Mouse (Mus musculus) forebrain, embryonic 11.5 days (tissue): ENCODE measurements around the gene Foxo4. TPM values are rescaled to one million over a fixed set of nuclear protein-coding genes. Genes with fewer than 3 reads are reported as not detected.

ENCODE experiments used
- ATAC-seq: fragments of 200-750 bp; cut with Nextera tagmentation; replicated peaks from 2 replicates; pipeline ENCODE4 v1.8.0; 2017; ENCODE audit warnings: moderate TSS enrichment; ENCODE audit not compliant: low FRiP score
- DNase-seq: peaks from one replicate; pipeline ENCODE4 v3.0.0-alpha.2; 2017; ENCODE audit warnings: low spot score
- H3K27ac ChIP-seq: fragments of 300-500 bp; sonication (generic); 2 replicates; pipeline ENCODE4 v1.5.1; 2014; ENCODE audit warnings: low read depth, low read length
- H3K27me3 ChIP-seq: fragments of 300-500 bp; sonication (generic); 2 replicates; pipeline ENCODE4 v1.6.1; 2014; ENCODE audit warnings: mild to moderate bottlenecking, low read length, mixed read lengths; ENCODE audit not compliant: control insufficient read depth, insufficient read depth
- H3K36me3 ChIP-seq: fragments of 300-500 bp; sonication (generic); 2 replicates; pipeline ENCODE4 v1.6.1; 2014; ENCODE audit warnings: mild to moderate bottlenecking, low read length, moderate library complexity, mixed read lengths; ENCODE audit not compliant: control insufficient read depth, insufficient read depth
- H3K4me1 ChIP-seq: fragments of 300-500 bp; sonication (generic); replicated peaks from 2 replicates; pipeline ENCODE4 v1.6.1; 2014; ENCODE audit warnings: low read length, mixed read lengths; ENCODE audit not compliant: control insufficient read depth, insufficient read depth
- H3K4me2 ChIP-seq: fragments of 300-500 bp; sonication (generic); 2 replicates; pipeline ENCODE4 v1.6.1; 2014; ENCODE audit warnings: low read depth, mild to moderate bottlenecking, low read length, moderate library complexity, mixed read lengths; ENCODE audit not compliant: severe bottlenecking
- H3K4me3 ChIP-seq: fragments of 300-500 bp; sonication (generic); 2 replicates; pipeline ENCODE4 v1.5.1; 2014; ENCODE audit warnings: low read depth, low read length
- H3K9ac ChIP-seq: fragments of 300-500 bp; sonication (generic); 2 replicates; pipeline ENCODE4 v1.6.1; 2014; ENCODE audit warnings: low read length
- H3K9me3 ChIP-seq: fragments of 300-500 bp; sonication (generic); 2 replicates; pipeline ENCODE4 v1.6.1; 2016; ENCODE audit warnings: low read length, mixed read lengths; ENCODE audit not compliant: control insufficient read depth
- WGBS: fragments of 180-500 bp; shearing (Covaris S2); extraction: QIAGEN DNeasy Blood & Tissue Kit; methylation state at CpG from one replicate; pipeline ENCODE4 v1.1.7; 2014; 5-methylcytosine and 5-hydroxymethylcytosine counted together
- polyA plus RNA-seq: library from polyadenylated mRNA; unstranded; fragments of >200 nt; fragmentation: Nextera tagmentation; extraction: Ambion mirVana; gene quantifications from 2 replicates; pipeline ENCODE4 v1.2.1, GENCODE M21; 2014

Gene Foxo4
- polyA plus RNA-seq, 1 experiment from 2014 or later = 1.3 TPM

DNA sequence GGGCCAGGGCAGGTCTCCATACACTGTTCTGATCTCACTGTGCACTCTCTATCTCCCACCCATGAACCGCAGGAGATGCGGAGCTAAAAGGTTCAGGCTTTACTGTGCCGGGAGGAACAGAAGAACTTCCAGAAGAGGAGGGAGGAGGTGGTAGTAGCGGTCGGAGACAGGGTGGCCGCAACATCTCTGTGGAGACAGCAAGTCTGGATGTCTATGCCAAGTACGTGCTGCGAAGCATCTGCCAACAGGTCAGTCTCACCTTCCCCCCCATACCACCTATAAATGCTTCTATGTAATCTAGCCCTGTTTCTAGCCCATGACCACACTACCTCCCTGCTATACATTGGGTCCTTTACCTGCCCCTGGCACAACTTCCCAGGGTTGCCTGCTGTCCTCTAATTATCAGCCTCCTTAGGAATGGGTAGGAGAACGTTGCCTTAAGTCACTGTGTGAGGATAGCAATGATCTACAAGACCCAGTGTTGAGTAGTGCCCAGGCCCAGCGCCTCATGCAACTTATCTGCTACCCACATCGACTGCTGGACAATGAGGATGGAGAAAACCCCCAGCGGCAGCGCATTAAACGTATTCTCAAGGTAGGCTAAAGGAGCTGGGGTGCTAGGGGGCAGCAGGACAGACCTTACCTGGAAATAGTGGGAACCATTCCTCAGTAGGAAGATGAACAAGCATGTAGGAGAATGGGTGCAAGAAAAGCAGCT lies 31.8 kb downstream of the Foxo4 start:
- no peaks in the 10 kb centered on the region for H3K4me1 ChIP-seq
- H3K36me3 ChIP-seq = peaks cover 4% of the 10 kb centered on the region; the same call in 1 of the 2 replicates
- no peaks in the 10 kb centered on the region for H3K9me3 ChIP-seq
- no peak overlapping the region for H3K27ac ChIP-seq
- ATAC-seq = no peak
- H3K4me2 ChIP-seq = no peak overlapping the region
- H3K4me3 ChIP-seq = no peak overlapping the region
- no peak for DNase-seq
- no peak overlapping the region for H3K9ac ChIP-seq
- WGBS = 92% methylated on average over 14 of the region's 14 CpGs
- H3K27me3 ChIP-seq = no peaks in the 10 kb centered on the region; the same call in 1 of the 2 replicates

DNA sequence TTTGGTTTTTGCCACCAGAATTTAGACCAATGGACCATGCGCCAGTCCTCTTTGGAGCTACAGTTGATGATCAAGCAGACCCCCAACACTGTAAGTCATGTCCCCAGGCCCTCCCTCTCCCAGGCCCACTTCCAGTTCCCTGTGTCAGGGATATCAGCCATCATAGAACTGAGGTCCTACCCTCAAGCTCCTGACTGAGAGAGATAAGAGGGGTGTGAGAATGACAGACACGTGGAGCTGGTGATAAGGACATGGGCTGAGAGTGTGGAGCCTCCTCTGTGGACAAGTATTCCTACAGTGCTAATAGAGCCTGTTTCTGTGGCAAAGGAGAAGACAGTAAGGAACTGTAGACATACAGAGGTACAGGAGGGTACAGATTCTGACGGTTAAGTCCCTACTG lies 33.2 kb downstream of the Foxo4 start:
- 81% methylated on average over 3 of the region's 3 CpGs for WGBS
- Histone ChIP-seq H3K27me3 (no peaks in the 10 kb centered on the region; the same call in 1 of the 2 replicates), H3K4me2 (no peak overlapping the region), H3K36me3 (peaks cover 4% of the 10 kb centered on the region; the same call in 1 of the 2 replicates), H3K4me1 (no peaks in the 10 kb centered on the region), H3K4me3 (no peak overlapping the region), H3K9ac (no peak overlapping the region), H3K9me3 (no peaks in the 10 kb centered on the region), H3K27ac (no peak overlapping the region)
- ATAC-seq = no peak
- DNase-seq = no peak

DNA sequence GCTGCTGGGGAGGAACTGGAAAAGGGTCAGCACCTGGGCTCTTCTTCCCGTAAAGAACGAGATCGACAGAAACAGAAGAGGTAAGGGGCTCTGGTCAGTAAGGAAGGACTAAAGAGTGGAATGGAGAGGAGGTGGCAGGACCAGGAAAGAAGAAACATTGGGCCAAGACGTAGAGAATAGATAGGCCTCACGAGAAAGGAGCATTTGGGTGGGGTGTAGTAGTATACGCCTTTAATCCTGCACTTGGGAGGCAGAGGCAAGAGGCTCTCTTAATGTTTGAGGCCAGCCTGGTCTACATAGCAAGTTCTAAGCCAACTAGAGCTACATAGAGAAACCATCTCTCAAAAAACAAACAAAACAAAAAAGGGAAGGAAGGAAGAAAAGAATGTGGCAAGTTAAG lies 34.1 kb downstream of the Foxo4 start:
- Histone ChIP-seq H3K4me3 (no peak overlapping the region), H3K27ac (no peak overlapping the region), H3K4me2 (no peak overlapping the region), H3K9ac (no peak overlapping the region), H3K9me3 (no peaks in the 10 kb centered on the region), H3K27me3 (no peaks in the 10 kb centered on the region; the same call in 1 of the 2 replicates), H3K36me3 (peaks cover 3% of the 10 kb centered on the region; the same call in 1 of the 2 replicates), H3K4me1 (no peaks in the 10 kb centered on the region)
- ATAC-seq (no peak), DNase-seq (no peak)
- 88% methylated on average over 6 of the region's 6 CpGs for WGBS

DNA sequence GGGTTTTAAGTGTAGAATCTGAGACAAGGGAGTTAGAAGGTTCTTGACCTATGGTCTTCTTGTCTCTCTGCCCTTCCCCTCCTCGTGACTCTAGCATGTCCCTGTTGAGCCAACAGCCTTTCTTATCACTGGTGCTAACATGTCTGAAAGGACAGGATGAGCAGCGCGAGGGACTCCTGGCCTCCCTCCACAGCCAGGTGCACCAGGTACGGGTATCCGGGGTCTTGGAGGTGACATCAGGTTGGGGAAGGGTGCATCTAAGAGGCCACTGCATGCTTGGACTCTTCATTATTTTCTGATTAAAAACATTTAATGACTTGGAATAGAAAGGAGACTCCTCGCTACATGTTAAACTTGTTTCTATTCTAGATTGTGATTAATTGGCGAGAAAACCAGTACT lies 34.7 kb downstream of the Foxo4 start:
- H3K9me3 ChIP-seq = no peaks in the 10 kb centered on the region
- no peak overlapping the region for H3K4me3 ChIP-seq
- WGBS = 91% methylated on average over 7 of the region's 7 CpGs
- no peak overlapping the region for H3K4me2 ChIP-seq
- DNase-seq (no peak), ATAC-seq (no peak)
- H3K27ac ChIP-seq = no peak overlapping the region
- no peak overlapping the region for H3K9ac ChIP-seq
- peaks cover 2% of the 10 kb centered on the region; the same call in 1 of the 2 replicates for H3K36me3 ChIP-seq
- H3K27me3 ChIP-seq = no peaks in the 10 kb centered on the region; the same call in 1 of the 2 replicates
- H3K4me1 ChIP-seq = no peaks in the 10 kb centered on the region

DNA sequence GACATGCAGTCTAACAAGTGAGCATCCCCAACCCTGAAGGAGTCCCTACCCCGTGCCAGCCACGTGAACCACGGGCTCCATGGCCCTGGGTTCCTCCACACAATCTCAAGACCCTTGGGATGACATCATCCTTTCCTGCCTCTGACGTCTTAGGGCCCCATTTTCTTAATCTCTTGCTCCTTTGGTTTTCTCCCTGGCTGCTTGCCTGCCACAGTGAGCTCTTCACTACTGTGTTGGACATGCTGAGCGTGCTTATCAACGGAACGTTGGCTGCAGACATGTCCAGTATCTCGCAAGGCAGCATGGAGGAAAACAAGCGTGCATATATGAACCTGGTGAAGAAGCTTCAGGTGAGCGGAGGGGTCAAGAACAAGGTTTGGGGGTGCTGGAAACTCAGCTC lies 35.8 kb downstream of the Foxo4 start:
- no peak for DNase-seq
- ATAC-seq = no peak
- Histone ChIP-seq H3K27me3 (no peaks in the 10 kb centered on the region; the same call in 1 of the 2 replicates), H3K4me3 (no peak overlapping the region), H3K27ac (no peak overlapping the region), H3K4me2 (no peak overlapping the region), H3K9me3 (no peaks in the 10 kb centered on the region), H3K36me3 (peaks cover 2% of the 10 kb centered on the region; the same call in 1 of the 2 replicates), H3K9ac (no peak overlapping the region), H3K4me1 (no peaks in the 10 kb centered on the region)
- WGBS = 91% methylated on average over 10 of the region's 10 CpGs

DNA sequence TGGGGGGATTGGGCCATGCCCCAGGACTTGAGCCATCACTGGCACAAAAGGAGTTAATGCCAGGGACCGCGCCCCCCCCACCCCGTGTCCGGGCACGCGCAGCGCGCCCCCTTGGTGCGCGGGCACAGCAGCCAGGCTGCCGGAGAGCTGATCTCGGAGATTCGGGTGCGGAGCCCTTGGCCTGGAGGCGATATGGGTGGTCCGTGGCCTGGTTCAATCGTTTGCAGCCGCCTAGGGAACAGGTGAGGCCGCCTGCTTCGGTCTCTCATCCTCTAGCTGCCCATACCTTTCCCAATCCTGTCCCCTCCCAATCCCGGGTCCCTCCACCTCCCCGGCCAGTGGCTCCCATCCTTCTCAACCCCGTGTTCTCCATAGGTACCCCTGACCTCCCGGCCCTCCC lies 44.7 kb downstream of the Foxo4 start, which contains the start of gene Nlgn3:
TSS of gene Nlgn3 (plus strand) at position 114 of the 400 bp plus-strand sequence.
- Histone ChIP-seq H3K9me3 (no peaks in the 10 kb centered on the region), H3K9ac (peak within 1 kb of the TSS; percentile 57), H3K4me1 (peaks cover 10% of the 10 kb centered on the region), H3K36me3 (no peaks in the 10 kb centered on the region), H3K4me2 (peak within 1 kb of the TSS; percentile 51), H3K27ac (peak within 1 kb of the TSS; percentile 53), H3K4me3 (peak within 1 kb of the TSS; percentile 38), H3K27me3 (no peaks in the 10 kb centered on the region; the same call in 1 of the 2 replicates)
- DNase-seq (peak; percentile 69), ATAC-seq (peak; percentile 31; the same call in 1 of the 2 replicates)
- WGBS = 9% methylated on average over 19 of the region's 24 CpGs

DNA sequence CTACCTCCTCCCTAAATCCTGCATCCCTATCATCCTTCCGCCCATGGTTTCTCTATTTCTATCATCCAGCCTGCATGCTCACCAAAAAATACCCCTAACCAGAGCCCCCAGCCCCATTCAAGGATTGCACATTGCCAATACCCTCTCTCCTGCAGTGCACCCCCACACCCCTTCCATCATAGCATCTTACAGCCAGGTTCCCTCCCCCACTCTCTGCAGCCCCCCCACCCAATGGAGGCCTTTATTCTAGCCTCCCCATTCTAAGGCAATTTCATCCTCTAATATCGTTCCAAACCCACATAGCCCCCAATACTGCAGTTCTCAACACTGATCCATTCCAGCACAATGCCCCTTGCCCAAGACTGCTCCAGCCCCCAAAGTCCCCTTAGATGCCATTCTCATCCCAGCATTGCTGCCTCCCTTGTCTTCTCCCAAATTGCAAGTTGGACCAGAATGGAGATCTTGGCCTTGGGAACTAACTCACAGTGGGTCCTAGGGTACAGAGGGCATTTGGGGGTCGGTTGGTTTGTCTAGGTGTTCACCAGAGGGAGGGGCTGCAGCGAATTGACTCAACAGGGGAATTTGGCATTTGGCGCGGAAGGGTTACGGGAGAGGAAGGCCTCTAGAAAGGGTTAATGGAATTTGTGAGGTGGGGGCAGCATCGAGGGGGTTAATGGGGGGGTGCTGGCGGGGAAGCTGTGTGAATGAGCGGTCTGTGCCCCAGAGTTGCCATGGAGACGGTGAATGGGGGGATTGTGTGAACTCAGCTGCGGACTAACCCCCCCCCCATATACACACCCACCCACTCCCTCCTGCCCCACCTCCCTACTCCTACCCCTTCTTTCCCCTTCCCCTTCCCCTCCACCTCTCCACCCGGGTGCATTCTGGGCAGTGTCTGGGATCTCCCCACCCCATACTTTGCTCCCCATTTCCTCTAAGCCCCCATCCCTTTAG lies 45.4 kb downstream of the Foxo4 start:
- Histone ChIP-seq H3K27me3 (no peaks in the 10 kb centered on the region; the same call in 1 of the 2 replicates), H3K9ac (peak overlapping the region; percentile 57), H3K36me3 (no peaks in the 10 kb centered on the region), H3K4me2 (peak overlapping the region; percentile 51), H3K4me3 (peak overlapping the region; percentile 38), H3K9me3 (no peaks in the 10 kb centered on the region), H3K27ac (peak overlapping the region; percentile 53), H3K4me1 (peaks cover 12% of the 10 kb centered on the region)
- peak; percentile 81 for ATAC-seq
- peak; percentile 77 for DNase-seq
- 18% methylated on average over 11 of the region's 13 CpGs for WGBS

DNA sequence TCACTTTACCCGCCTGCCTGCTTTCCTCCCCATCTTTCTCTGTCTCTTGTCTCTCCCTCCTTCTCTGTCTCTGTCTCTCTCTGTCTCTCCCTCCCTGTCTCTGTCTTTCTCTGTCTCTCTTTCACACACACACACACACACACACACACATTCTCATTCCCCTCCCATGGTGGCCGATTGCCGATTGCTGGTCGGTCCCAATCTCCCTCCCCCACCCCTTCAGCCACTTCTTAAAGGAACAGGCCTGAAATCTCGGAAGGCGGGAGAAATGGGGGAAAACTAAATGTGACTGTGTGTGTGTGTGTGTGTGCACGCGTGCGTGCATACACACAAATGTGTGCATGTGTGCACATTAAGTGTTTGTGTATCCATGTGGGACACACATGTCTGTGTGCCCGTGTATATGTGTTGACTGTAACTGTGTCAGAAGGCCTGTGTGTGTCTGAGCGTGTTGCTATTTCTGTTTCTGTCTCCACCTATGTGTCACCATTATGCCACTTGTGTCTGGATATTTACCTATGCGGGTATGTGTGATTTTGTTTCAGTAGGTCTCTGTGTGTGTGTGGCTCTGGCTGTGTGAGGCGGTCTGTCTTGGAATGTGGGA lies 46.2 kb downstream of the Foxo4 start:
- ATAC-seq (peak; percentile 60), DNase-seq (peak; percentile 68)
- H3K36me3 ChIP-seq = no peaks in the 10 kb centered on the region
- peaks cover 12% of the 10 kb centered on the region for H3K4me1 ChIP-seq
- H3K27me3 ChIP-seq = no peaks in the 10 kb centered on the region; the same call in 1 of the 2 replicates
- peak overlapping the region; percentile 41 for H3K9ac ChIP-seq
- H3K4me2 ChIP-seq = peak overlapping the region; percentile 51
- no peaks in the 10 kb centered on the region for H3K9me3 ChIP-seq
- peak overlapping the region; percentile 38 for H3K4me3 ChIP-seq
- whole genome bisulfite sequencing = 26% methylated on average over 13 of the region's 13 CpGs
- peak overlapping the region; percentile 37; the same call in 1 of the 2 replicates for H3K27ac ChIP-seq
